Mouse (Mus musculus) limb, embryonic 13.5 days (tissue): Measurements from ENCODE around the gene Suclg2. TPM values are rescaled to one million over a fixed set of nuclear protein-coding genes. Genes with fewer than 3 reads are reported as not detected.
A peak's percentile ranks its signal among the peaks of the same experiment; 100 is the strongest.

Experiments
- ATAC-seq: fragments of 200-750 bp; cut with Nextera tagmentation; 2 replicates; pipeline ENCODE4 v1.8.0; 2017; ENCODE audit warnings: low read depth, moderate number of reproducible peaks, moderate TSS enrichment; ENCODE audit not compliant: low FRiP score
- H3K27ac ChIP-seq: fragments of 300-500 bp; sonication (generic); 2 replicates; pipeline ENCODE4 v1.5.1; 2015; ENCODE audit warnings: inconsistent platforms, mild to moderate bottlenecking, moderate library complexity
- H3K27me3 ChIP-seq: fragments of 300-500 bp; sonication (generic); 2 replicates; pipeline ENCODE4 v1.6.1; 2015; ENCODE audit warnings: mild to moderate bottlenecking, inconsistent platforms
- H3K36me3 ChIP-seq: fragments of 300-500 bp; sonication (generic); 2 replicates; pipeline ENCODE4 v1.6.1; 2015; ENCODE audit warnings: inconsistent platforms, mild to moderate bottlenecking, moderate library complexity
- H3K4me1 ChIP-seq: fragments of 300-500 bp; sonication (generic); 2 replicates; pipeline ENCODE4 v1.6.1; 2015; ENCODE audit warnings: inconsistent platforms
- H3K4me2 ChIP-seq: fragments of 300-500 bp; sonication (generic); replicated peaks from 2 replicates; pipeline ENCODE4 v1.6.1; 2015; ENCODE audit warnings: inconsistent platforms, mild to moderate bottlenecking, moderate library complexity
- H3K4me3 ChIP-seq: fragments of 300-500 bp; sonication (generic); 2 replicates; pipeline ENCODE4 v1.5.1; 2015; ENCODE audit warnings: moderate library complexity, mild to moderate bottlenecking, inconsistent platforms
- H3K9ac ChIP-seq: fragments of 300-500 bp; sonication (generic); 2 replicates; pipeline ENCODE4 v1.6.1; 2015; ENCODE audit warnings: mild to moderate bottlenecking, inconsistent platforms
- H3K9me3 ChIP-seq: fragments of 300-500 bp; sonication (generic); 2 replicates; pipeline ENCODE4 v1.6.1; 2016; ENCODE audit warnings: inconsistent platforms
- WGBS: fragments of 180-500 bp; shearing (Covaris S2); methylation state at CpG from one replicate; pipeline ENCODE4 v1.1.7; 2015; 5-methylcytosine and 5-hydroxymethylcytosine counted together
- polyA plus RNA-seq: library from polyadenylated mRNA; unstranded; fragments of >200 nt; fragmentation: Nextera tagmentation; extraction: Ambion mirVana; gene quantifications from 2 replicates; pipeline ENCODE4 v1.2.1, GENCODE M21; 2015

Suclg2 gene
- polyA plus RNA-seq, 1 experiment from 2014 or later = 48.9 TPM

DNA sequence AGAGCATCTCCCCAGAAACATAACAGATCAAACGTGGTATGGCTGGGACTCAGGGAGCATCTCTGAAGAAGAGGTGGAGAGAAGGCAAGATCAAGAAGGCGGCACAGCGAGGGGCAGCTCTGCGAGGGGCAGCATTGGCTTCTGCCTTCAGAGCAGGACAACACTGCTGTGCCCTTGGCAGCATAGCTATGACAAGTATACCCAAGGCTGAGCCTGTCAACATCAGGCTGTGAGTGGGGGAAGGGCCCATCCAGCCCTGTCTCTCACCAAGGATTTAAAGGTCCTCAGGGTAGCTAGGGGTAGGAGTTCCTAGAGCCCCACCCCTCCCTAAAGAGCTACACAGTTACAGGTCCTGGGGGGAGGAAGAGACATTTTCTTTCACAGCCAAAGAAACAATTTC lies 23.7 kb downstream of the Suclg2 start:
- H3K9me3 ChIP-seq = no peaks in the 10 kb centered on the region
- no peak overlapping the region for H3K9ac ChIP-seq
- no peak overlapping the region for H3K27ac ChIP-seq
- ATAC-seq = peak; percentile 36; the same call in 1 of the 2 replicates
- no peaks in the 10 kb centered on the region for H3K36me3 ChIP-seq
- no peak overlapping the region for H3K4me3 ChIP-seq
- WGBS = 69% methylated on average over 4 of the region's 4 CpGs
- H3K4me1 ChIP-seq = peaks cover 23% of the 10 kb centered on the region
- H3K4me2 ChIP-seq = no peak overlapping the region
- no peaks in the 10 kb centered on the region for H3K27me3 ChIP-seq

- 78% methylated on average over 4 of the region's 4 CpGs for WGBS
- H3K9ac ChIP-seq = no peak overlapping the region
- peaks cover 5% of the 10 kb centered on the region for H3K4me1 ChIP-seq
- H3K27ac ChIP-seq = no peak overlapping the region
- H3K9me3 ChIP-seq = no peaks in the 10 kb centered on the region
- no peak overlapping the region for H3K4me3 ChIP-seq
- no peak for ATAC-seq
- no peaks in the 10 kb centered on the region for H3K36me3 ChIP-seq
- no peak overlapping the region for H3K4me2 ChIP-seq
- H3K27me3 ChIP-seq = no peaks in the 10 kb centered on the region
Observed at GRCm38 (mm10) chr6:95685242-95685641, 33.4 kb downstream of the Suclg2 start.

- ATAC-seq = no peak
Observed at GRCm38 (mm10) chr6:95679718-95680117, 38.9 kb downstream of the Suclg2 start.

DNA sequence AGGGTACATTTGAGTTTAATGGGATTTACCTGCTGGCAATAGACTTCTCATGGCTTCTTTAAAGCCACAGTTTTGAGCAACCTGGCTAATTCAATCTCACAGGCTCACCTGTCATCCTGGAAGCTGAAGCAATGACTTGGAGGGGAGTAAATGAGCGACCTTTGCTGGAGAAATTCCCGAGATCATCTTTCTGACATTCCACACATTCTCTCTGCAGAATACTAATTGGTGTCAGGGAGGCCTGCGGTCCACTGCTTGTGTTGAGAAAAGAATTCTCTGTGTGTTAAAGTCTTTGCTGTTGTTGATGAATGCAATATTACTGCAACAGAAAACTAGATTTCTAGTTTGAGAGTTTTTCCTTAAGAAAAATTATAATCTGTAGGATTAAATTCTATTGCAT lies 39.3 kb downstream of the Suclg2 start:
- 46% methylated on average over 3 of the region's 3 CpGs for WGBS
- Histone ChIP-seq H3K27me3 (no peaks in the 10 kb centered on the region), H3K4me1 (peaks cover 12% of the 10 kb centered on the region), H3K27ac (no peak overlapping the region), H3K9ac (no peak overlapping the region), H3K36me3 (no peaks in the 10 kb centered on the region), H3K4me2 (no peak overlapping the region), H3K9me3 (no peaks in the 10 kb centered on the region), H3K4me3 (no peak overlapping the region)
- no peak for ATAC-seq

More at GRCm38 (mm10) chr6:95679718-95680117, 38.9 kb downstream of the Suclg2 start:
- Histone ChIP-seq H3K36me3 (no peaks in the 10 kb centered on the region), H3K27ac (no peak overlapping the region), H3K9me3 (no peaks in the 10 kb centered on the region), H3K27me3 (no peaks in the 10 kb centered on the region), H3K9ac (no peak overlapping the region), H3K4me1 (peaks cover 12% of the 10 kb centered on the region), H3K4me2 (no peak overlapping the region), H3K4me3 (no peak overlapping the region)
- 65% methylated on average over 3 of the region's 3 CpGs for WGBS

GRCm38 (mm10) chr6:95676951-95677350 lies 41.6 kb downstream of the Suclg2 start:
- Histone ChIP-seq H3K4me2 (no peak overlapping the region), H3K27me3 (no peaks in the 10 kb centered on the region), H3K27ac (no peak overlapping the region), H3K9me3 (no peaks in the 10 kb centered on the region), H3K4me1 (peaks cover 7% of the 10 kb centered on the region; the same call in 1 of the 2 replicates), H3K4me3 (no peak overlapping the region), H3K36me3 (no peaks in the 10 kb centered on the region), H3K9ac (no peak overlapping the region)
- WGBS = 94% methylated on average over 2 of the region's 2 CpGs
- ATAC-seq = no peak

DNA sequence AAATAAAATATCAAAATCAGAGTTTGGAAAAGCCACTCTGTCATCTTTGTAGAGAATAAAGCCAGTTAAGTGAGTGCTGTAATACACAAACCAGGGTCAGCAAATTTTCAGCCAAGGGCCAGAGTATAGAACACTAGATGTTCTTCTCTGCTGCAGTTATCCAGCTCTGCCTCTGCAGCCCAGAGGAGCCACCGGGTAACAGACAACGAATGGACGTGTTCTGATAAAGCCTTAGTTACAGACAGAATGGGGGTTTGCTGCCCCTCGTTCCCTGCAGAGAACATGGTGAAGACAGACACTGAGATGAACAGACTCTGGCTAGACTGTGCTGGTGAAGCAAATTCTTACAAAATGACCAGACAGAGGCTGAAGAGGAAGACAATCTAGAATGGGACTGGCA lies 42.2 kb downstream of the Suclg2 start:
- H3K4me2 ChIP-seq = no peak overlapping the region
- peaks cover 7% of the 10 kb centered on the region; the same call in 1 of the 2 replicates for H3K4me1 ChIP-seq
- 66% methylated on average over 4 of the region's 4 CpGs for WGBS
- H3K9ac ChIP-seq = no peak overlapping the region
- ATAC-seq = no peak
- 0 out of 2 replicates have a peak, but pooled peaks cover 4% of the 10 kb centered on the region for H3K9me3 ChIP-seq
- no peaks in the 10 kb centered on the region for H3K36me3 ChIP-seq
- H3K27me3 ChIP-seq = no peaks in the 10 kb centered on the region
- H3K27ac ChIP-seq = no peak overlapping the region
- no peak overlapping the region for H3K4me3 ChIP-seq

- 50% methylated on average over 6 of the region's 6 CpGs for WGBS
- Histone ChIP-seq H3K9ac (no peak overlapping the region), H3K36me3 (peaks cover 3% of the 10 kb centered on the region; the same call in 1 of the 2 replicates), H3K4me3 (no peak overlapping the region), H3K27me3 (no peaks in the 10 kb centered on the region), H3K9me3 (peaks cover 7% of the 10 kb centered on the region; the same call in 1 of the 2 replicates), H3K27ac (no peak overlapping the region), H3K4me1 (peaks cover 7% of the 10 kb centered on the region; the same call in 1 of the 2 replicates), H3K4me2 (no peak overlapping the region)
- no peak for ATAC-seq
Observed at GRCm38 (mm10) chr6:95675059-95675705, 43.4 kb downstream of the Suclg2 start.

GRCm38 (mm10) chr6:95674651-95675050 lies 43.9 kb downstream of the Suclg2 start:
- no peak for ATAC-seq
- Histone ChIP-seq H3K9ac (no peak overlapping the region), H3K4me3 (no peak overlapping the region), H3K27ac (no peak overlapping the region), H3K4me2 (no peak overlapping the region), H3K9me3 (peaks cover 7% of the 10 kb centered on the region; the same call in 1 of the 2 replicates), H3K27me3 (no peaks in the 10 kb centered on the region), H3K4me1 (peaks cover 7% of the 10 kb centered on the region; the same call in 1 of the 2 replicates), H3K36me3 (peaks cover 3% of the 10 kb centered on the region; the same call in 1 of the 2 replicates)
- 67% methylated on average over 1 of the region's 1 CpGs for WGBS

DNA sequence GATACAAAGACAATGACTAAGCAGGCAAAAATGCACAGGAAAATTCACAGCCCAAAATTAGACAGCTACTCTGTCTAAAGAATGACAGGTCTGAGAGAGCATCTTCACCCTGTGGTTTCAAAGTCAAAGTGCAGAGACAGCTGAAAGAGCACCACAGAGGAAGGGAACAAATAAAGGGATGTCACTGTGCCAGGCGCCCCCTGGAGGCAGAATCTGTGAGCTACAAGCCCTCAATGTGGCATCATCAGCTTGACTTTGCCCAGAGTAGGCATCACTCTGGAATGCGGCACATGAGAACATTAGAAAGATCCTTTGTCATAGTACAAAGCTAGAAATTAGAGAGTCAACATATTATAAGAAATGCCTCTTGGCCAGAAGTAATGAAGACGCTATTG lies 49.3 kb downstream of the Suclg2 start:
- peaks cover 3% of the 10 kb centered on the region; the same call in 1 of the 2 replicates for H3K36me3 ChIP-seq
- no peak for ATAC-seq

GRCm38 (mm10) chr6:95668629-95669334 lies 49.8 kb downstream of the Suclg2 start:
- H3K27me3 ChIP-seq = no peaks in the 10 kb centered on the region
- H3K27ac ChIP-seq = no peak overlapping the region
- no peak overlapping the region for H3K4me3 ChIP-seq
- H3K9me3 ChIP-seq = peaks cover 7% of the 10 kb centered on the region; the same call in 1 of the 2 replicates
- no peak overlapping the region for H3K9ac ChIP-seq
- ATAC-seq = no peak
- 96% methylated on average over 6 of the region's 6 CpGs for WGBS
- no peaks in the 10 kb centered on the region for H3K4me1 ChIP-seq
- no peak overlapping the region for H3K4me2 ChIP-seq
- peaks cover 3% of the 10 kb centered on the region; the same call in 1 of the 2 replicates for H3K36me3 ChIP-seq

More for the DNA sequence above, 49.3 kb downstream of the Suclg2 start:
- H3K27ac ChIP-seq = no peak overlapping the region
- H3K4me1 ChIP-seq = no peaks in the 10 kb centered on the region
- no peaks in the 10 kb centered on the region for H3K27me3 ChIP-seq
- peaks cover 7% of the 10 kb centered on the region; the same call in 1 of the 2 replicates for H3K9me3 ChIP-seq
- H3K9ac ChIP-seq = no peak overlapping the region
- no peak overlapping the region for H3K4me3 ChIP-seq
- no peak overlapping the region for H3K4me2 ChIP-seq
- WGBS = 56% methylated on average over 3 of the region's 3 CpGs

DNA sequence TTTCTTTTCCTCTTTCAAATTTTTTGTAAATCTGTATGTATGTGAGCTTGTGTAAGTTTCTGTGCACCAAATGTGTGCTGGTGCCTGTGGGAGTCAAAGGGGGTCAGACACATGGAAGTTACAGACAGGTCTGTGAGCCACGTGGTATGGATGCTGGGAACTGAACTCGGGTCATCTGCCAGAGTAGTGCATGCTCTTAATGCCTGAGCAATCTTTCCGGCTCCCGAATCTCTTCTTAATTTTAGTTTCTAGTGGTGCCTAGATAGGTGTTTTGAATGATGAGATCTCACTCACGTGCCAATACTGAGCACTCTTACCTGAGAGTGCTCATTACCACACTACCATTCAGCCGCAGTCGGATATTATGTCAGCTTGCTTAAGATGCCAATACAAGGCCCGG lies 60.9 kb downstream of the Suclg2 start:
- H3K4me1 ChIP-seq = no peaks in the 10 kb centered on the region
- ATAC-seq = no peak
- H3K36me3 ChIP-seq = peaks cover 14% of the 10 kb centered on the region; the same call in 1 of the 2 replicates
- H3K9ac ChIP-seq = no peak overlapping the region
- no peak overlapping the region for H3K4me2 ChIP-seq
- H3K27me3 ChIP-seq = no peaks in the 10 kb centered on the region
- H3K9me3 ChIP-seq = no peaks in the 10 kb centered on the region
- no peak overlapping the region for H3K4me3 ChIP-seq
- H3K27ac ChIP-seq = no peak overlapping the region
- WGBS = 94% methylated on average over 8 of the region's 8 CpGs

GRCm38 (mm10) chr6:95653662-95654061 lies 64.9 kb downstream of the Suclg2 start:
- 90% methylated on average over 3 of the region's 3 CpGs for WGBS
- H3K27ac ChIP-seq = no peak overlapping the region
- no peaks in the 10 kb centered on the region for H3K27me3 ChIP-seq
- no peak overlapping the region for H3K4me3 ChIP-seq
- H3K4me1 ChIP-seq = peaks cover 13% of the 10 kb centered on the region
- H3K4me2 ChIP-seq = no peak overlapping the region
- H3K9me3 ChIP-seq = no peaks in the 10 kb centered on the region
- H3K36me3 ChIP-seq = peaks cover 14% of the 10 kb centered on the region; the same call in 1 of the 2 replicates
- ATAC-seq = no peak
- H3K9ac ChIP-seq = no peak overlapping the region
